Mouse (Mus musculus): Measurements from ENCODE around the gene Rsad2. TPM values are rescaled to one million over a fixed set of nuclear protein-coding genes. Genes with fewer than 3 reads are reported as not detected.
"Not testable (repeated sequence)": the region's sequence is repeated elsewhere in the genome, so short reads cannot be mapped to it uniquely, and the experiment has no call there.

Gene Rsad2
- total RNA-seq, 2 experiments from 2014 or later = 0.28 to 0.92 TPM

DNA sequence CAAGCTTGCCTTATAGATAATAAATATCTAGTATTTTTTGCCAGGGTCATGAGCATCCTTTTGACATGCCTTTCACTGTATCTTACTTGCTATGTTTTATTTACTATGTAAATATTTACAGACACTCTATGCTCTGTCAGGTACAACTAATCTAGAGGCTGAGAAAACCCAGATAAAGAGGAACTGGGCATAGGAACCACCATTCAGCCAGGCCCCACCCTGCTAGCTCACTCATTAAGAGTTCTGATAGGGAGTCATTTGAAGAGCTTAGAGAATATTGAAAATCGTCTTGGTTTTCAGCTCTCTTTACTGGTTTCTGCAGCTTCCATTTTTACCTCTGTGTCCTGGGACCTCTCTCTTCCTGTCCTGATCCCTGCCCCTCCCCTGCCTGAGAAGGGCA, 5.1 kb downstream of the Rsad2 start:
- intact Hi-C loops (cut with DNase I) = no loop called here
- no peak for DNase-seq (ENCODE audit: low spot score in 2 of 2)

DNA sequence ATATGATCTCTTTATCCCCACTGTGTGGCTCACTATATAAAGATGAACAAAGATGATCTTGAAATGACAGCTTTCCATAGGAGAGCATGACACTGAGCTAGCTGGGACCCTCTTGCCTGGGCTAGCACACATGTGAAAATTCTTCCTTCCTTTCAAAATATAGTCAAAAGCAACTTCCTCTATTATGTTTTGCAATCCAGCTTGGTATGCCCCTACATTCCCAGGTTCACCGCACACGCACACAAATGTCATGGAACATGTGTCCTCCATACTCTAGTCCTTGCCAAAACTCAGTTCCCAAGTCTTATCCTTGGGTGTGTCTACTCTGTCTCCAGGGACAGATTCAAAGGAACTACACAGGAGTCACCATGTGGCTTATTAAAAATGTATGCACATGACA, 6.8 kb downstream of the Rsad2 start:
- DNase-seq (ENCODE audit: low spot score in 2 of 2) = no peak
- intact Hi-C loops (cut with DNase I) = no loop called here

DNA sequence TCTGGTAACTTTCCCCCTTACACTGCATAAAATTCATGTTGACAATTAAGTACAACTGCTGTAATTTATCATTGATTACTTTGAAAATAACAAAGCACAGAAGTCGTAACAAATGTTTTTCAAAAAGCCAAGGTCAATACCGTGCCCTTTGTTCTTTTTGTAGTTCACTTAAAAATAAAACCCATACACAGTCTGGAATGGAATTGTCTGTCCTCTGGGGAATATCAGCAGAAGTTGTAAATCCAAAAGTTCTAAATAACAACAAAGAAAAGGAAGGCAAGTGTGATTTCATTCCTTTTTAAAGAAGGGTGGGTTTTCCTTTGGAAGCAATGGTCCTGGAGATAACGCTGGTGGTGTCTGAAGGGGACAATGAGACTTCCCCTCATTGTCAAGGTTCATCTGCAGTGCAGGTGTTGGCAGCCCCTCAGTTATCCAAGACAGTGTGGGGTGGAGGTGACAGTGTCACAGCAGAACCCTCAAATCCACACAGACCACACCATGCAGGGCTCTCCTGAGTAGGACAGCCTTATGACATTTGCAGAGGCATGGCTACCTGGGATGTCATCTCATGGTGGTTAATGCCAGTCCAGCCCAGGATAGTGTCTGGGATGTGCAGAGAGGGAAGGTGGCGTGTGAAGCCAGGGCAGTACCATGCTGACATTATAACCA, 9.7 kb downstream of the Rsad2 start:
- intact Hi-C loops (cut with DNase I) = no loop called here
- DNase-seq (ENCODE audit: low spot score in 2 of 2) = no peak

DNA sequence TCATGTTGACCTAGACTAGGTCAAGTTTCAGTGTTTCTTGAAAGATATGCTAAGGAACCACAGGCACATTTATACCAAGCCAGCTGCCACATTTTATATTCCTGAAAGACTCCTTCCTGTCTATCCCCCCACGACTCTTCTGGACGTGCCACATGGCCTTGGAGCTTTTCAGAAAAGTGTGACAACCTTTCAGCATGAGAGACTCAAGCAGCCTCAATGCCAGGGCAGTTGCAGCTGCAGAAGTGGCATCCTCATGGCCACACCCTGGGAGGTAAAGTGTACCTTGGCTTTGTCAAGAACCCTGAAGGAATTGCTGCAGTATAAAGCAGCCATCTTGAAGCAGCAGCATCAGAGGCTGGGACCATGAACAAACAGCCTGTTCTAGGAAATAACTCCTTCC, 11.7 kb downstream of the Rsad2 start:
- intact Hi-C loops (cut with DNase I) = no loop called here

DNA sequence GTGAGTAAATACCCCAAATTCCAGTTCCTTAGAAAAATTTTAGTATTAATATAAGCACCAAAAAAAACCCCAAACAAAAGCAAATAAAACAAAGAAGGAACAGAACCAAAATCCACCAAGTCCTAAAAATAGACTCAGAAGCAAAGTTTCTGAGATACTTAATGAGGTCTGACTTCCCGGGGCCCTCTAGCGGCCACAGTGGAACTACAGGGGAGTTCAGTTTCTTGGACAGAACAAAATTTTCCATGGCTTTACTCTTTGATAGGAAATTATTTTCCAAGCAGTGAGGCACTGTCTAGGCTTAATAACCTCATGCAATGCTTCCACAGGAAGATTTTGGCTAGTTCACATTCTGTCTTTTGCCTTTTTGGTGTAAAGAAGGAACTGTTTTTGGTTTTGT, 12.2 kb downstream of the Rsad2 start:
- intact Hi-C loops (cut with DNase I) = no loop called here
- DNase-seq (ENCODE audit: low spot score in 2 of 2) = peak; percentile 69 to 72

More for the DNA sequence above, 11.7 kb downstream of the Rsad2 start:
- no peak for DNase-seq (ENCODE audit: low spot score in 2 of 2)

DNA sequence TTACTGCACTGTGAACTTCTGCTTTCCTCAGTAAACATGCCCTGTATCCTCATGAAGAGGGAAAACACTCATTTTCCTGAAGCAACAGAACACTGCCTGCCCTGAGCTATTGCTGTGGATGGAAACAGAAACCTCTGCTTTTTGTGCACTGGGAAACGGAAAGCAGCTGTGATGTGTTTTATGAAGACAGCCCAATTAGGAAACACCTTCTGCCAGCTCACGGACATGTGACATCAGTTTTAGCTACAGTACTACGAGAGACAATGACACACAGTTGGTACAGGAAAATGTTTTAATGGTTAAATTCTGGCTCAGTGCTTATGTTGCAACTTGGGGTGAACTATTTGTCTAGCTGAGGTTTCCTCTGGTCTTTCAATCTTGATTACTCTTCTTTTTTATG, 16.9 kb downstream of the Rsad2 start:
- no peak for DNase-seq (ENCODE audit: low spot score in 2 of 2)
- intact Hi-C loops (cut with DNase I) = no loop called here

DNA sequence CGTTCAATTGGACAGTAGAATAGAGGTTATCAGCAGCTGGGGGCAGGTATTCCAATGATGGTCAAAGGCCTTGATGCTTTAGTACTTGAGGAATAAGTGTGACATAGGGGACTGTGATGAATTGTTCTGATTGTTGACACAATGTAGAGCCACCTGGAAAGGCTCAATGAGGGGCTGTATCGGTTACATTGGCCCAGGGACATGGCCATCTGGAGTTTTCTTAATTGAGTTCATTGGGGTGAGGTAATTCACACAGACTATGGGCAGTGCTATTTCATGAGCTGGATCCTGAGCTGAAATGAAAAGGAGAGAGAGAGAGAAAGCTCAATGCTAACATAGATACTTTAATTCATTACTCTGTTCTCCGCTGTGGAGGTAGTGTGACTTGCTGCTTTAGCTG, 18.3 kb downstream of the Rsad2 start:
- DNase-seq (ENCODE audit: low spot score in 2 of 2) = no peak
- intact Hi-C loops (cut with DNase I) = no loop called here

DNA sequence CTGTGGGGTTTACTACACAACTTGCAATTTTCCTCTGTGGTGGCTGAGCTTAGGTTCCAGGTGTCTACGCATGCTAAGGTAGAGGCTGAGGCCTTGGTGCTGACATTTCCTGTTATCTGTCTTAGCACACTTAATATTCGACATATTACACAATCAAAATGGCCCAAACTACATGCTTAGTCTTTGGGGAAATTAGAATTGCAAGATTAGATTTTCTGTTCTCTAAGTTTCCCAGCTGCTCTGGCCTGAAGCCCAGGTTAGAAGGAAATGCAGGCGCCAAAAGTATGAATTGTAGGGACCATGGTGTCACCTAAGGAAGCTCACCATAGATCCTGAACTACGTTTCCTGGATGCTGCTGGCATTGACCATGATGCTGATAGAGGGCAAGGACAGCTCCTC, 19.9 kb downstream of the Rsad2 start:
- DNase-seq (ENCODE audit: low spot score in 2 of 2) = no peak
- intact Hi-C loops (cut with DNase I) = no loop called here

DNA sequence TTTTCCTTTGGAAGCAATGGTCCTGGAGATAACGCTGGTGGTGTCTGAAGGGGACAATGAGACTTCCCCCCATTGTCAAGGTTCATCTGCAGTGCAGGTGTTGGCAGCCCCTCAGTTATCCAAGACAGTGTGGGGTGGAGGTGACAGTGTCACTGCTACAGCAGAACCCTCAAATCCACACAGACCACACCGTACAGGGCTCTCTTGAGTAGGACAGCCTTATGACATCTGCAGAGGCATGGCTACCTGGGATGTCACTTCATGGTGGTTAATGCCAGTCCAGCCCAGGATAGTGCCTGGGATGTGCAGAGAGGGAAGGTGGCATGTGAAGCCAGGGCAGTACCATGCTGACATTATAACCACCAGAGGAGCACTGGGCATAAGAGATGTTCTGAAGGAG, 27.5 kb downstream of the Rsad2 start:
- DNase-seq (ENCODE audit: low spot score in 2 of 2); intact Hi-C loops (cut with DNase I): not testable (repeated sequence)

DNA sequence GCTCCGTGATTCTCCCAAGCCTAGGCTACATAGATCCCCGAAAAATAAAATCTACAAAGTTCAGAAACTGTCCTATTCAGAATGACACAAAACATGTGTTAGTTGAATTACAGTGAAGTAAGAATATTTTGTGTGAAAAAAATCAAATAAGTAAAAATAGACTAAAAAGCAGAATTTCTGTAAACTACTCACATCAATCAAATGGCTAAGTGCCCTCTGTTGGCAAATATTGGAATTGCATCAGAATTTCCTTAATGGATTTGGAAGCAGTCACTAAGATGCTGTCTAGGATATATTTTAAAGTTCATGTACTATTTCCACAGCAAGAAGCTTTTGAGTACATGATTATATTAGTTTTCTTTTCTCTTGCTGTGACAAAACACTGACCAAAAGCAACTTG, 31.4 kb downstream of the Rsad2 start:
- peak in 1 of 2 experiments; percentile 46 for DNase-seq (ENCODE audit: low spot score in 2 of 2)
- intact Hi-C loops (cut with DNase I) = no loop called here

DNA sequence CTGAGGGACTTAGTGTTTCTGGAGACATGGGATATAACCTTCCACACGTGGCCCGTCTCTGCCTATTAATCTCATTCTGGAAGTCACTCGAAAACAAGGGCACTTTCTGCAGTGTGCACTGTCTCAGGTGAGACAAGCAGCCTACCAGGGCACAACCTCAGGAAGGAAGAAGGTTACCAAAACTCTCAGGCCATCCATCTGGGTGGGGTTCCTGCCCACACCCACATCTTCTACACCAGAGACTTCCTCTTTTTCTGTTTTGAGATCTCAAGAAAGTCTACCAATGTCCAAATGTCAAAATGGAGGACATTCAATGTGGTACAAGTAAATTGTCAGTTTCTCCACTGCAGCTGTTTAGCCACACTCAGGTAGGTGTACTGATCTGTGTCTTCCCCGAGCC, 37.9 kb downstream of the Rsad2 start:
- DNase-seq (ENCODE audit: low spot score in 2 of 2) = no peak

DNA sequence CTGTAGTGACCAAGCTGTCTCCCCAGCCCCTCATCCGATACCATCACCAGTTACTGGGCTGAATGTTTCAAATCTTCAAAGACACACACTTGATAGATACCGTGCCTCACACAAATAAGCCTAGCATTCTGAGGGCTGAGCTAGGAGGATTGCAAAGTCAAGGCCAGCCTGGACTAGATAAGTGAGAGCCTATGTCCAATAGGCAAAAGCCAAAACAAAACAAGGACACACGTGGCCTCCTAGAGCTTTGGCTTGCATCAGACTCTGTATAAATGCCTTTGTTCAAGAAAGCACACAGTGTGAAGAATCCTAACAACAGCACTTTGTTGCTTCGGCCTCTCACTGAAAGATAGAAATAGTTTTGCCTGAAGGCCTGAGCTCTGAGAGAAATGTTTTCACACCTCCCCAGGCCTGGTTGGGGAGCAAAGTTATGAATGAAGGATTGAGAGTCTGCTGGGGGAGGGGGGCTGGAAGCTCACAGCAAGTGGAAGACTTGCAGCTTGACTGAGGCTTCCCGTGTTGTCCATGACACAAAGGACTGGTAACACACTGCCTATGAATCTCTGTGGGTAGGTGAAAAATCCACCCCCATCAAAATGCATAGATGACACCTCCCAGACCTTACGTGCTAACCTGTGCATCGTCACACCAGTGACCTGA, 39.5 kb downstream of the Rsad2 start:
- intact Hi-C loops (cut with DNase I) = no loop called here
- DNase-seq (ENCODE audit: low spot score in 2 of 2) = no peak

More for the DNA sequence above, 37.9 kb downstream of the Rsad2 start:
- intact Hi-C loops (cut with DNase I) = no loop called here

DNA sequence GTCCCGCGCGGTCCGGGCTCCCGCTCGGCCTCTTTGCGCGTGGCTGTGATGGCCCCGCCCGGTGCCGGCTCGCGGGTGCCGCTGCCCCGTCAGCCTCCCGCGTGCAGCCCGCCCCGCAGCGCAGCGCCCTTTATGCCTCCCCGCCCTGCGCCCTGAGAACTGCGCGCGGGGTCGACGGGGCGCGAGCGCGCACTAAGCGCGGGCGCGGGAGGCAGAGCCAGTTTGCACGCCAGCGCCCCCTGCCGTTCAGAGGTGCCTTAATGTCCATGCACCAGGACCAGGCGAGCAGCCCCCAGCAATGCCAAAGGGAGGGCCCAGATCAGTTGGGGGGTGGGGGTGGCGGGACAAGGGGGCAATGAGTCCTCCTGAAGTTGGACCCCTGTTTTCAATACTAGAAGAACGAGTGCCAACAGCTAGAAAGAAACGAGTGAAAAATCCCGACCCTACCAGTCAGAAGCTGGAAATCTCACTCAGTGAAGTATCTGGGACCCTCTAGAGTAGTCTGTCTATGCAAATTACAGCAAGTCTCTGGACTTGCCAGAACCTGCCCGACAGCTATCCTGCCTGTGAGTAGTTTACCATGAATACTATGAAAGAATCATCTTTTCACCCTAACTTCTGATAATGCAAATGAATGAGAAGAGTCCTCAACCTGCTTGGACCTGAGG, 41.0 kb downstream of the Rsad2 start, which contains the start of gene Rnf144a:
Gene Rnf144a (minus strand): TSS at position 151 of the 668 bp plus-strand sequence.
- intact Hi-C loops (cut with DNase I) = loop anchor here (2.0 kb wide), 1 partner anchor 100 kb away; no protein-coding TSS in a partner anchor

DNA sequence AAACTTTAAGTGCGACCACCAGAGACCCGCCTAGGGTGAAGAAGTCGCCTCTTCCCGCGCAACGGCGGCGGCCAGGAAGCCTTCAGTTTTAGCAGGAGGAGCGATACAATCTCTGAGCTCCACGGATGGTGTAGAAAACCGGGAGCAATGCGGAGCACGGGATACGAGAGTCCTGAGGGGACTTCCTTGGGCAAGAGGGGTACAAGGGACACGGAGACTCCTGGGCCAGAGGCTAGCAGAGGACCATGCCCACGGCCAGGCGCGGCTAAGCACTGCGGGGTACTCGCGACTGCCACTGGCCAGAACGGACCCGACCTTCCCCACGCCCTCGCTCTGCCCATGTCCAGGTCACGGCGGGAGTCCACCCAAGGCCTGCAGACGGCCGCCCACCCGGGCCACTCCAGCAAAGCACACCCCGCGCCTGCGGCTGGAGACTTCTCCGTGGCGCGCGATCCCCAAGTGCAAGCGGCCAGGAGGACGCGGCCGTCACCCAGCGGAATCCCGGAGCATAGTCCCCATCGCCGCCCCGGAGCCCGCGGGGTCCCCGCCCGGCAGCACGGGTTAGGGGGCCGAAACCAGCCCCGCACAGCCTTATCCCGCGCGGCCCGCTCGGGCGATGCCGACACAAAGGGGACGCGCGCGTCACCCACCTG, 41.7 kb downstream of the Rsad2 start:
- intact Hi-C loops (cut with DNase I) = loop anchor here (2.0 to 5.0 kb wide), 3 partner anchors 37 to 100 kb away; no protein-coding TSS in a partner anchor

More for the DNA sequence above, 41.0 kb downstream of the Rsad2 start, which contains the start of gene Rnf144a:
- DNase-seq (ENCODE audit: low spot score in 2 of 2) = peak; percentile 91 to 93

DNA sequence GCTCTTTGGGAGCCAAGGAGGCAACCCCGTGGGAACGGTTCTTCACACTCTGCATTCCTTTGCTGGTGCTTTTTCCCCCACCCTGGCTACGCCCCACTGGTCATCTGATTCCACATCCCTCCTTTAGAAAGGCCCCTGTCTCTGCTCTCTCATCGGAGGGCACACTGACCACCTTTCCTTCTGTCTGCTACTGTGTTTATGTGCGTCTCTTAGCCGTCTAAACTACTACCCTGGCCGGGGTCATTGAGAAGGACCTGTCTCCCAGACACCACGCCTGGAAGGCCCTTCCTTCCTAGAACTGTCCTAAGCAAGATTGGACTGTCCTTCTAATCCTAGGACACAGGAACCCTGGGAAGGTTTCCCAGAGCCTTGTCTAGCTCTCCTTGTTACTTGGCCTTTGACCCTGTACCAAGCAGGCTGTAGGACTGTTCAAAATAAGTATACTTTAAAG, 42.3 kb downstream of the Rsad2 start:
- intact Hi-C loops (cut with DNase I) = loop anchor here (2.0 to 5.0 kb wide), 3 partner anchors 37 to 99 kb away; no protein-coding TSS in a partner anchor
- DNase-seq (ENCODE audit: low spot score in 2 of 2) = no peak

More for the DNA sequence above, 41.7 kb downstream of the Rsad2 start:
- no peak for DNase-seq (ENCODE audit: low spot score in 2 of 2)

DNA sequence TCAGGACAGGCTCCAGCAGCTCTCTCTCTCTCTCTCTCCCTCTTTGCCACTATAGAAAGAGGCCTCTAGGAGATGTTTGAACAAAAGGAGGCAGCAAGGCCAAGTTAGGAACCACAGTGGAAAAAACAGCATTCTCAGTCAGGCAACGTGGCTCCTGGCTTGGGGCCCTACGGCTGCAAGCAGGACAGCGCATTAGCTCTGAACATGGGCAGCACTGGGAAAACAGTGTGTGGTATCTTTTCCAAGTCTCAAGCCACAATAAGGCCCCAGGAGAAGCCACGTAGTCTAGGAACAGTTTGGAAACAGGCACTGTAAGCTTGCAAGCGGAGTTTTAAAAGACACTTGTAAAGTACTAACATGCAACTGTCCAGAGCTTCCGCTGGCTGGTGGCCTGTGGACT, 43.5 kb downstream of the Rsad2 start:
- intact Hi-C loops (cut with DNase I) = loop anchor here (5.0 kb wide), 2 partner anchors 36 to 81 kb away; no protein-coding TSS in a partner anchor
- DNase-seq (ENCODE audit: low spot score in 2 of 2) = no peak

DNA sequence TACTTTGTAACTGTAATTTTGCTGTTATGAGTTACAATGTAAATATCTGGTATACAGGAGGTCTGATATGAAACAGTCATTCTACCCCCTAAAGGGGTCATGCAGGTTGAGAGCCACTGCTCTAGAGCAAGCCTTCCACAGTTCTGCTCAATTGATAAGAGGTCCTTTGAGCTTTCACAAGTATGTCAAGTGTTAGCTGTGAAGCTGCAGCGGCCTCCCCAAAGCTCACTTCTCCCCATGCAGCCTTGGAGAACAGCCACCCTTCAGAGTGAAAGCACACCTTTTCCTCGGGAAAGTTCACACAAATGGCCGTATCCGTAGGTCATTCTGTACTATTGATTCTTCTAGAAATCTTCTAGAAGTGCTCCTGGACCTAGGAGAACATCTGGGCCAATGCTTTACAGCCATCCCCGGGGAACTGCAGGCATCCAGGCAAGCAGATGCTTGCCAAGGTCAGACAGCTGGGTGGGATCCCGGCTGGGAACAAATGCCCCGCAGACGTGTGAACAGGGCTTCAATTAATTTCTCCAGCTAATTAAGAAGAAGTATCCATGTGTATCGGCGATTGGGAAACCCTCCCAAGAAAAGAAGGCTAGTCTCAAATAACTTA, 44.3 kb downstream of the Rsad2 start:
- intact Hi-C loops (cut with DNase I) = loop anchor here (5.0 kb wide), 2 partner anchors 35 to 80 kb away; no protein-coding TSS in a partner anchor
- DNase-seq (ENCODE audit: low spot score in 2 of 2) = no peak

DNA sequence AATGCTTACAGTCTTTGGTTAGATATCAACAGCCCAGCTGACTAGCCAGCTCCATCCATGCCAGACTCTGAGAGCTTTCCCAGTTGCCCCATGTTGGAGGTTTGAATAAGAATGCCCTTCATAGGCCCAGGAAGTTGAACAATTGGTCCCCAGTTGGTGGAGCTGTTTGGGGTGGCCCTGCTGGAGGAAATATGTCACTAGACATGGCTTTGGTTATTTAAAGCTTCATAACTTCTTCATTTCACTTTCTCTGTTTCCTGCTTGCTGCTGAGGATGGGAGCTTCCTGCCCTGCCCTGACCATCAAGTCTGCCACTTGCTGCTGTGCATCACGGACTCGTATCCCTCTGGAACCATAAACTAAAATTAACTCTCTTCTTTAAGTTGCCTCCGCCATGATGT, 45.8 kb downstream of the Rsad2 start:
- DNase-seq (ENCODE audit: low spot score in 2 of 2) = no peak
- intact Hi-C loops (cut with DNase I) = loop anchor here (5.0 kb wide), 2 partner anchors 33 to 78 kb away; no protein-coding TSS in a partner anchor

DNA sequence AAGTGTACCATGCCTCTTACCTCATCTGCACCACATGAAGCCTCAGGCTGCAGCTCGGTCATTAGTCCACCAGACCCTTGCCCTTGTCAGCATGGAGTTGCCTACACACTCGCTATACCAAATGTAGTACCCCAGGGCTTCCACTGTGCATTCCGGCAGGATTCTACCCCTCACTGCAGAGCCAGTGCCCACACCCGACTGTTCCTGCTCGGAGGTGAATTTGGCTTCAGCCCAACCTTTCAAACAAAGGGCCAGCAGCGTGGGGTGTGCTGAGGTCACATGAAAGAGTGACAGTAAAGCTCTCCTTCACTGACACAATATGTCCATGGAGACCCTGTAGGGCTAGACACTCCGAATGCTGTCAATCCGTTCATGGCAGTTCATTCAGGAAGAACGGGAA, 47.5 kb downstream of the Rsad2 start:
- intact Hi-C loops (cut with DNase I) = no loop called here
- no peak for DNase-seq (ENCODE audit: low spot score in 2 of 2)
